Mouse (Mus musculus) erythroblast, embryonic 14.5 days (primary cell): ENCODE measurements around the gene Asb1.

Experiments used
- GATA1 ChIP-seq: IDR thresholded peaks from 2 replicates; pipeline ENCODE4 v1.6.1; 2012; ENCODE audit warnings: low read length, inconsistent platforms, mixed read lengths
- TAL1 ChIP-seq: IDR thresholded peaks from 3 replicates; pipeline ENCODE4 v1.6.1; 2012; ENCODE audit warnings: low read length, inconsistent platforms, mixed read lengths

GRCm38 (mm10) chr1:91494457-91495140, 45.7 kb upstream of the Asb1 start, which contains the start of gene Traf3ip1:
- TF ChIP-seq GATA1 (no peak), TAL1 (no peak)
